7 mouse cellular contexts compared by ENCODE assay signal in genomic region chr9:120934821-120935633, GRCm38 (mm10). TPM values are rescaled to one million over a fixed set of nuclear protein-coding genes. Genes with fewer than 3 reads are reported as not detected.
A peak's percentile ranks its signal among the peaks of the same experiment; 100 is the strongest.
DNase-seq lines count a peak whose midpoint lies in the region; ATAC-seq and TF ChIP-seq lines count a peak whose summit lies in the region.

No protein-coding gene starts in this region.

- H3K4me1 ChIP-seq in ES-E14 (ENCODE audit: control insufficient read depth in 2 of 2, insufficient read depth in 2 of 2, low read length in 2 of 2, poor library complexity in 1 of 2): peaks cover 0 to 26% of the 10 kb centered on the region in 2 experiments; a peak in 3 of 4 replicates
- H3K4me1 ChIP-seq in forebrain, embryonic 16.5 days (replicated peaks; ENCODE audit: control insufficient read depth, insufficient read depth, low read length): peaks cover 51% of the 10 kb centered on the region
- H3K4me1 ChIP-seq in kidney, embryonic 15.5 days: peaks cover 58% of the 10 kb centered on the region

- peak overlapping the region; percentile 99 for H3K4me2 ChIP-seq in forebrain, embryonic 16.5 days (ENCODE audit: low read length)
- peak overlapping the region; percentile 75 for H3K4me2 ChIP-seq in kidney, embryonic 15.5 days
- peak overlapping the region; percentile 99 for H3K4me2 ChIP-seq in myocyte (ENCODE audit: low read depth)

- no peak for TF ChIP-seq POLR2A in myocyte (IDR thresholded peaks at IDR 0.05; ENCODE audit: insufficient read length, low read depth)

- no peak for ATAC-seq in forebrain, embryonic 16.5 days
- no peak for ATAC-seq in kidney, embryonic 15.5 days (replicated peaks; ENCODE audit: low FRiP score)

- H3K4me3 ChIP-seq in ES-E14 (ENCODE audit: insufficient read depth in 1 of 2, low read depth in 1 of 2, low read length in 2 of 2, poor library complexity in 1 of 2, severe bottlenecking in 1 of 2) (peak overlapping the region; percentile 91 to 100), myocyte (peak overlapping the region; percentile 61)
- peak overlapping the region; percentile 95 for H3K4me3 ChIP-seq in forebrain, embryonic 16.5 days (replicated peaks; ENCODE audit: low read length)
- H3K4me3 ChIP-seq in kidney, embryonic 15.5 days (replicated peaks): peak overlapping the region; percentile 94

- H3K27ac ChIP-seq in ES-E14 (ENCODE audit: insufficient read depth, low read depth, low read length, poor library complexity, severe bottlenecking): no peak overlapping the region
- H3K27ac ChIP-seq in forebrain, embryonic 16.5 days (ENCODE audit: low read length): peak overlapping the region; percentile 91
- peak overlapping the region; percentile 96 for H3K27ac ChIP-seq in kidney, embryonic 15.5 days

- in situ Hi-C loops in ES-E14 (cut with MboI; ENCODE audit: low sequenced_read_pairs in 2 of 2, unreplicated experiment in 2 of 2): no loop called here

- peaks cover 64% of the 10 kb centered on the region for H3K79me2 ChIP-seq in myocyte (ENCODE audit: control insufficient read depth, insufficient read depth)

- peak overlapping the region; percentile 93 for H3ac ChIP-seq in myocyte (ENCODE audit: control insufficient read depth, insufficient read length)

- H3K9me3 ChIP-seq in ES-E14 (ENCODE audit: control insufficient read depth, insufficient read depth, low read depth, low read length): no peaks in the 10 kb centered on the region
- no peaks in the 10 kb centered on the region for H3K9me3 ChIP-seq in forebrain, embryonic 16.5 days (ENCODE audit: control insufficient read depth, low read length)
- H3K9me3 ChIP-seq in kidney, embryonic 15.5 days (replicated peaks): no peaks in the 10 kb centered on the region

- DNase-seq in B cell, adult 2 months: peak; percentile 16 to 20
- no peak for DNase-seq in ES-E14 (ENCODE audit: low read depth, low spot score)
- no peak for DNase-seq in testis, postnatal 10 days (ENCODE audit: low spot score)
- no peak for DNase-seq in right cerebral cortex, postnatal 14 days

- H3K27me3 ChIP-seq in forebrain, embryonic 16.5 days (replicated peaks; ENCODE audit: control insufficient read depth, insufficient read depth, low read length): no peaks in the 10 kb centered on the region
- H3K27me3 ChIP-seq in kidney, embryonic 15.5 days: no peaks in the 10 kb centered on the region
- H3K27me3 ChIP-seq in myocyte (ENCODE audit: control insufficient read depth, insufficient read depth, insufficient read length): no peaks in the 10 kb centered on the region

- H3K36me3 ChIP-seq in ES-E14 (ENCODE audit: control insufficient read depth, insufficient read depth, low read length, poor library complexity, severe bottlenecking) (peaks cover 11% of the 10 kb centered on the region), myocyte (ENCODE audit: control insufficient read depth, insufficient read depth) (no peaks in the 10 kb centered on the region)
- no peaks in the 10 kb centered on the region for H3K36me3 ChIP-seq in forebrain, embryonic 16.5 days (ENCODE audit: control insufficient read depth, insufficient read depth)
- H3K36me3 ChIP-seq in kidney, embryonic 15.5 days: peaks cover 20% of the 10 kb centered on the region; the same call in 1 of the 2 replicates

- 5% methylated on average over 14 of the region's 14 CpGs for WGBS in forebrain, embryonic 16.5 days
- 3% methylated on average over 14 of the region's 14 CpGs for WGBS in kidney, embryonic 15.5 days

- peak overlapping the region; percentile 99 for H3K9ac ChIP-seq in ES-E14 (ENCODE audit: insufficient read depth, low read depth, low read length, poor library complexity, severe bottlenecking)
- peak overlapping the region; percentile 91 for H3K9ac ChIP-seq in forebrain, embryonic 16.5 days (replicated peaks; ENCODE audit: low read depth, low read length)
- H3K9ac ChIP-seq in kidney, embryonic 15.5 days: peak overlapping the region; percentile 92

TF ChIP-seq in ES-E14, 5 proteins besides CTCF, POLR2A, EP300 and RAD21:
- no peak for TF ChIP-seq HCFC1 (IDR thresholded peaks at IDR 0.05; ENCODE audit: borderline replicate concordance, insufficient read depth, low read length)
- no peak for TF ChIP-seq CHD2 (IDR thresholded peaks at IDR 0.05; ENCODE audit: low read depth, low read length)
- no peak for TF ChIP-seq ZC3H11A (IDR thresholded peaks at IDR 0.05; ENCODE audit: borderline replicate concordance, low read depth, low read length)
- no peak for TF ChIP-seq ZNF384 (IDR thresholded peaks at IDR 0.05; ENCODE audit: low read depth, low read length)
- no peak for TF ChIP-seq MAFK (IDR thresholded peaks at IDR 0.05; ENCODE audit: insufficient read depth, low read depth, low read length)

TF ChIP-seq in myocyte, 11 proteins besides CTCF, POLR2A, EP300 and RAD21:
- TF ChIP-seq REST (IDR thresholded peaks at IDR 0.05; ENCODE audit: insufficient read depth, insufficient read length): no peak
- no peak for TF ChIP-seq SRF (IDR thresholded peaks at IDR 0.05; ENCODE audit: control insufficient read depth, insufficient read length, low read depth)
- TF ChIP-seq USF1 (IDR thresholded peaks at IDR 0.05; ENCODE audit: low read depth): peak; percentile 30

RNA-seq across cellular contexts. Expression of gene Ctnnb1, which starts 6.0 kb away (rescaled TPM):
- 536 and 572 TPM in 2 replicates for total RNA-seq in ES-E14 (2012; rRNA removed)
- 611 and 637 TPM in 2 replicates for polyA plus RNA-seq in forebrain, embryonic 16.5 days (2015; fragmentation: Nextera tagmentation; extraction: Ambion mirVana)
- 543 and 552 TPM in 2 replicates for polyA plus RNA-seq in kidney, embryonic 15.5 days (2015; fragmentation: Nextera tagmentation; extraction: Ambion mirVana)
- polyA plus RNA-seq in myocyte (2012; fragmentation: generic; extraction: Trizol): 294 TPM

Comparison
In these comparisons a context has a peak if more than half of its experiments do, and no peak if none do; other contexts are left out.
1. DNase-seq: peak in B cell, adult 2 months (2 of 2); none in ES-E14 (single experiment), testis, postnatal 10 days (single experiment) and right cerebral cortex, postnatal 14 days (single experiment).
2. Peak in every context shown above with its lines, with median percentiles within 50 percentile points of each other: H3K4me3 ChIP-seq, H3K9ac ChIP-seq and H3K4me2 ChIP-seq.